Mouse (Mus musculus) liver, adult 2 months (tissue): ENCODE measurements around the gene Spef1.

ENCODE experiments used
- CTCF ChIP-seq: fragments of 200-500 bp; IDR thresholded peaks from 2 replicates; pipeline ENCODE4 v1.5.1; 2011; ENCODE audit warnings: low read depth, low read length, control low read depth
- POLR2A ChIP-seq: fragments of 200-500 bp; IDR thresholded peaks from 2 replicates; pipeline ENCODE4 v1.6.1; 2011; ENCODE audit warnings: low read length, control low read depth; ENCODE audit not compliant: insufficient read depth; ENCODE audit errors: extremely low read depth

GRCm38 (mm10) chr2:131200710-131201109, 13.6 kb upstream of the Spef1 start:
- no peak for TF ChIP-seq CTCF
- no peak for TF ChIP-seq POLR2A
